Mouse (Mus musculus) A20 (cell line): ENCODE data around the gene Rbm39.

Experiments
- DNase-seq: peaks from one replicate; pipeline ENCODE4 v3.0.0-alpha.2; 2011; ENCODE audit warnings: low read depth, low spot score

Gene Rbm39

GRCm38 (mm10) chr2:156111358-156112079 is 68.5 kb downstream of the Rbm39 start, which contains the start of the genes Cpne1 and Rbm12:
Cpne1 (minus strand) TSS chr2:156111965.
Rbm12 (minus strand) TSS chr2:156111978.
- peak; percentile 95 for DNase-seq

GRCm38 (mm10) chr2:156110627-156111357 is 69.2 kb downstream of the Rbm39 start:
- peak; percentile 65 for DNase-seq
